Mouse (Mus musculus) kidney, postnatal 14 days (tissue): ENCODE data around the gene Zfp422.
"Not testable (repeated sequence)": the region's sequence is repeated elsewhere in the genome, so short reads cannot be mapped to it uniquely, and the experiment has no call there.

Experiments
- DNase-seq: peaks from one replicate; pipeline ENCODE4 v3.0.0; 2022; ENCODE audit warnings: mixed read lengths

Gene Zfp422

DNA sequence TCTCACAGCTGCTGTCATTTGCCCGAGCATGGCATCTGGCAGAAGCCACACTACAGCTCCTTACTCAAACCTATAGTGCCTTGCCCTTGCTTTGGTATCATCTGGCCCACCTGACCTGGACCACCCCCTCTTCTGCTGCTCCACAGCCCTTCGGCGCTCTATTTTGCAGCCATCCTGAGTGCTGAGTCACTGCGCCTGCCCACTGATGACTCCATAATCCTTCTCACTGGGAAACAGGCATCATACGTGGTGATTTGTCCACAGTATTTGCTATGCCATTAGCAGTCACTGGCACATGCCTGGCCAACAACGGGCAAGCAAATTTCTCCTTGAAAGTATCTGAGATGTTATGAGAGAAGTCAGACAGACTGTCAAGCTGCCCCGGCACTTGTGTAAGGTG is 21.0 kb upstream of the Zfp422 start:
- no peak for DNase-seq

- DNase-seq, result peak; percentile 83
These were observed 19.0 kb upstream of the Zfp422 start for GRCm38 (mm10) chr6:116647763-116648162.

DNA sequence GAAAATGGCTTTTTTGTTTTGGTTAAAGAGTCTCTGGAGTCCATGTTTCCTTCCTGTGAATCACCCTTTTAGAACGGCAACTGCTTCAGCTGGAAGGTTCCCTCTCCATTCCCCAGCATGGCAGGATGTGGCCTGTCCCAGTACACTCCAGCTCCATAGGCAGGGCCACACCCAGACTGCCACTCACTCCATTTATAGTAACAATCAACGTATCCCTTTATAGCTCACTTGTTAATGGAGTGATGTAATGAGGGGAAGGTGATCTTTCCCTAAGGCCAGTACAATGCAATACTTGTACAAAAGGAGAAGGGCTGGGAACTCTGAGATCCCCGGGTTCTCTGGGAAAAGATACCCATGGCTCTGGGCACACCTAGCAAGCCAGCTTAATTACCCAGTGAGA is 15.5 kb upstream of the Zfp422 start:
- peak; percentile 37 for DNase-seq

DNA sequence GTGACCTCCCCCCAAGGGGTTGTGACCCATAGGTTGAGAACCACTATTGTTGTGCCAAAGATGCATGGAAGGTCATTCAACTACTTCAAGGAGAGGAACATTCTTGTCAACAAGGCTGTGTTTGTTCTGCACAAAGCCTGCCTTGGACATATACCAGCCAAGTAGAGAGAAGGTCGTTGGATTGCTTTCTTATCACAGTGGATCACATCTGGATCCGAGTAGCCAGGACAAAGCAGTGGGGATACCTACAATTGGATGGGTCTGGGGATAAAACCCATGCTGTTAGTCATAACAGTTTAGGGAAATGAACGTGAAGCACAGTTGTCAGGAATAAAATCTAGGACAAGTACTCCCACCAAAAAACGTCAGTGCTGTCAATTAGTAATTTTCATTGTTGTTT is 15.1 kb upstream of the Zfp422 start:
- DNase-seq, result no peak

DNA sequence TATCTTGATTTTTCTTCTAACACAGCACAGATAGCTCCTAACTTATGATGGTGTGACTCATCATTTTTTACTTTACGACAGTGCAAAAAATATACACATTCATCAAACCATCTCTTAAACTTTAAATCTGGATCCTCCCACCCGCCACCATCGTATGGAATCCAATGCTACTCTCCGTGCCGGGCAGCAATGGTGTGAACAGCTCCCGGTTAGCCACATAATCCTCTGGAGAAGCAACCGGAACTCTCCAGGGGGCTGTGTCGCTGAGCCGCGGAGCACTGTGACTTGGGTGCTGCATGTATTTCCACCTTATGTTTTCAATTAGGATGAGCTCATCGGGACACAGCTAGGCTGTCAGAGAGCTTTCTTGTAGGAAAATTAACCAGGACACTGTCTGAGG is 14.1 kb upstream of the Zfp422 start:
- DNase-seq, result no peak

DNA sequence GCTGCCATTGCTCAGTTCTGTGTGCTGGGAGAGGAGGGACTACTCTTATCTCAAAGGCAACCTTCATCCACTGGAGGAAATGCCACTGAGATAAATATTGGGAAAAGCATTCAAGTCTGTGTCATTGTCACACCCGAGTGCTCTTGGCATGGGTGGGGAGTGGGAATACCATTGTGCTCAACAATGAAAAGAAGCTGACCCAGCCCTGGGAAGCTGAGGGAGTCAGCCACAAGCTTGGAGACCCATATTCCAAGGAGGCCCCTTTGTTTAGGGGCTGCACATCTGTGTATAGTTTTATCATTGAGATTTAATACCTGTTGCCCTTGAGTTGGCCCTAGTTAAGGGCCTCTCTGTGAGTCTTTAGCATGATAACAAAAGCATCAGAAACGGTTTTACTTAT is 10.9 kb upstream of the Zfp422 start:
- DNase-seq, result no peak

DNA sequence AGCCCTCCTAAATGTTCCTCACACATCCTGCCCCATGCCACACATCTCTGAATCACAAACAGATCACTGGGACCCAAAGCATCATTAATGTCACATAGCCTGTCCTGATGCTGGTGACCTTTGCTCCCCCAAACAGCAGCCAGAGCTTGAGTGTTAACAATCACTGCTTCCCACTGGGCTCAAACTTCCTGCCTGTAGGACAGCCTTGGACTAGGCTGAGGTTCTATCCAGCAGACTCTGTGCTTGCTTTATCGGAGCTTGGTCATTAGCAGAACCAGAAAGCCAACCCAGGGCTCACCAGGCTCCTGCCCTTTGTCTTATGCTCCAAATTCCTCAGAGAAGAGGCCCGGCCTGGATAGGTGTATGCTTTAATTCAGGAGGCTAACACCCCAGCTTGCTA is 10.1 kb upstream of the Zfp422 start:
- no peak for DNase-seq

- DNase-seq, result no peak
These were observed 8.7 kb upstream of the Zfp422 start for GRCm38 (mm10) chr6:116637496-116637895.

- no peak for DNase-seq
These were observed 7.9 kb upstream of the Zfp422 start for GRCm38 (mm10) chr6:116636581-116637235.

GRCm38 (mm10) chr6:116635251-116636180 is 6.7 kb upstream of the Zfp422 start:
- DNase-seq, result peak; percentile 84

DNA sequence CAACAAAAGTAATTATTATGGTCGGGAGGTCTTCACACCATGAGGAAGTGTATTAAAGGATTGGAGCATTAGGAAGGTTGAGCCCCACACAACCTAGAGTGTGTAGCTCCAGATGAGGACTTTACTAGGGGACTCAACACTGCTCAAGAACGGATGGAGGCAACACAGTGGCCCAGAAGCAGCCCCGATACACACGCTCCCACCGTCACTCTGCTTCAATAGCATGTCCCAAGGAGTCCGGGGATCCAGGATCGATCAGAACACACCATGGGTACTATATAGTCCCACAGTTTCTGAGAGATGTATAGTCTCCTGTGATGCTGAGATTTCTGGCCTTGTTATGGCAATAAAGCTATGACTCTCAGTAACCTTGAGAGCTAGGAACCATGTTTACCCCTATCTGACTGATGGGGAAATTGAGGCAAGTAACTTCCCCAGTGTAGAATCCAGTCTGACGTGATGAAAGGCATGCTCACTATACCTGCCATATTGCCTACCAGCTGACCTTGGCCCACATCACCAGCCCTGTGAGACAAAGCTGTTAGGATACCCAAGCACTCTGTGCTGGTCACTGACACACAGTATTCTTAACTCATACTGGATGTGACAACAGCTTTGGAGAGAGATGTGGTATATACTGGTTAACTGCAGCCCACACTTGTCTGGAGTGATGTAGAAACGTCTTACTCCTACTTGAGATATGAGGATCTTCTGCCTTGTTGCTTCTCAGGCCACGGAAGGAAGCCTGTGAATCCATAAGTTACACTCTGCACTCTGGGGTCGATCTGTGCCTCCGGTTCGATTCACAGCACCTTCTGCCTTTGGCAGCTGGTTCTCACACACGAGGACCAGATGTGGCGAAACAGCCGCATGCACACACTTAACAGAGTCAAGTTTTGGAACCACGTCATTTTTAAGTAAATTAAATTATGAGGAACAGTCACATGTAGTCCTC is 5.2 kb upstream of the Zfp422 start:
- DNase-seq, result no peak

- peak; percentile 88 for DNase-seq
These were observed 3.3 kb upstream of the Zfp422 start for GRCm38 (mm10) chr6:116632129-116632528.

DNA sequence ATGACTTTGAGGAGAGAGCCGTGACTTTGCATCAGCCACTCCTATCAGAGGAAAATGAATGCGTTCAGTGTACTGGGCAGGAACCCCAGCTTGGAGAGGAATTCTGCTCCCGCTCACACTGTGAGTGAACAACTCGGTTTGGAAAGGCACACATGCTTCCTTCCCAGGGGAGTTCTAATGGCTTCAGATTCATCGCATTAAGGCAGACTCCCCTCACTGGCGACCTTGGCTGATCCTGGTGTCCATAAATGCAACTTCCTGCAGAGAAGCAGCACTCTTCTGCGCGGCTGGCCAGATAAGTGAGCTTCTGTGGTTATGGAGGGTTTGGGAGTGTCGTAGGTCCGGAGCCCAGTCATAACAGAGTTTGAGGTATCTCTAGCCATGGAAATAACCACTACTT is 967 bp upstream of the Zfp422 start:
- DNase-seq, result no peak

GRCm38 (mm10) chr6:116628095-116628494 is 704 bp downstream of the Zfp422 start:
- no peak for DNase-seq

DNA sequence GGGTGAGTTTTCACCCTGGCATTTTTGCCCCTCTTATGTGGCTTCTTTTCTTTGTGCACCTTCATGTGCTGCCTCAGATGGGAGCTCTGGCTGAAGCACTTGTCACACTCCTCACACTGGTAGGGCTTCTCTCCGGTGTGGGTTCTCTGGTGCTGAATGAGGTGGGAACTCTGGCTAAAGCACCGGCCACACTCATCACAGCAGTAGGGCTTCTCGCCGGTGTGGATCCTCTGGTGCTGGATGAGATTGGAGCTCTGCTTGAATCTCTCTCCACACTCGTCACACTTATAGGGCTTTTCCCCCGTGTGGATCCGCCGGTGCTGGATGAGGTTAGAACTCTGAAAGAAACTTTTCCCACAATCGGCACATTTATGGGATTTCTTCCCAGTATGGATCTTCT is 2.4 kb downstream of the Zfp422 start:
- DNase-seq, result not testable (repeated sequence)

GRCm38 (mm10) chr6:116621318-116622023 is 7.3 kb downstream of the Zfp422 start:
- DNase-seq, result no peak

DNA sequence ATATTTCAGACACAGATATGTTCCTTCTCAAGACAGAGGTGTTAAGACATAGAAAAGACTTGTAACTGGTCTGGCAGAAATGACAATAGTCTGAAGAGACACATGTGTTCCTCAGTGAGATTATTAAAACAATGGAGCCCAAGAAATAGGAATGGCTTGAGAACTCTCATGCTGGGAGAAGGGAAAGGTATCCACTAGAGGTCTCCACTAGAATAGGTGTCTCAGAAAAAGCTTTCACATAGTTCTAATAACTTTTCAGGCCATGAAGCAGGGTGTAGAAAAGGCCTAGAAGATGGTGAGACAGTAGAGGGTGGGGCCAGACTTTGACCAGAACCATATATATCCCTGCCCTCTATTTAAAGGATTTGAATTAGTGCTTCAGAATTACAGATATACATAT is 10.7 kb downstream of the Zfp422 start:
- no peak for DNase-seq

DNA sequence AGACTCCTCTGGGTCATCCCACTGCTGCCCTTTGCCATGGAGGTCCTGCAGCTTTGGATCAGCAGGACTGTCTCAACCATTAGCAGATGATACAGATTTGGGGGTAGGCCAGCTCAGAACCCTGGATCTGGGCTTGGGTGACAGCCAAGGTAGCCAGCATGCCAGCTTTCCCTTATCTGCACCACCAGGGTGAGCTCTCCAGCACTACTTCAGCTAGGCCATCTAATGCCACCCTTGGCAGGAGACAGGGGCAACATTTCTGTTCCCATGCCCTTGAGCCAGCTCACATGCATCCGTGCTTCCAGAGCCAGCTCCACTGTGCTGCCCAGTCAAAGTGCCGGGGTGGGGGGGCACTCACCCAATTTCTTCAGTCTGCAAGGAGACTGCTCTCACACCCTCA is 13.1 kb downstream of the Zfp422 start:
- no peak for DNase-seq

DNA sequence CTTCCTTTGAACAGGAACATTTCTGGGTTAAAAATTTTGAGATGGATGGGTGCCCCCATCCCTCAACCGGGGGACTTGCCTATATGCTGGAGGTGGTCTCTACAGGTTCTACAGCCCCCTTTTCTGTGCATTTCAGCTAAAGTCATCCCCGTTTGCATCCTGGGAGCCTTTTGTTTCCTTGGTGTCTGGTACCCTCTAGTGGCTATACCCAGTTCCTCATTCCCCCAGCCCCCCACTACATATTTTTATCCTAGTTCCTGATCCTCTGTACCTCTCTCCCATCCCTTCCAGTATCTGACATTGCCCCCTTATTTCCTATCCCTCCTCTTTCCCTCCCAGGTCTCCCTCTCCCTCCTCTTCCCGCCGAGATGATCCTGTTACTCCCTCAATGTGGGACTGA is 21.6 kb downstream of the Zfp422 start:
- no peak for DNase-seq

DNA sequence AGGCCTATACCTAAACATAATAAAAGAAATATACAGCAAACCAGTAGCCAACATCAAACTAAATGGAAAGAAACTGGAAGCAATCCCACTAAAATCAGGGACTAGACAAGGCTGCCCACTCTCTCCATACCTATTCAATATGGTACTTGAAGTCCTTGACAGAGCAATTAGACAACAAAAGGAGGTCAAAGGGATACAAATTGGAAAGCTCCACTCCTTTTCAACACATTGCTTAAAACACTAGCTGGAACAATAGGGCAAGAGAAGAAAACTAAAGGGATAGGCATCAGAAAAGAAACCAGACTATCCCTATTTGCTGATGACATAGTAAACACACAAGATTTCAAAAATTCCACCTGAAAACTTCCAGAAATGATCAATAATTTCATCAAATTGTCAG is 27.8 kb downstream of the Zfp422 start:
- not testable (repeated sequence) for DNase-seq

- no peak for DNase-seq
These were observed 44.7 kb downstream of the Zfp422 start, which contains the start of gene Olfr215 for GRCm38 (mm10) chr6:116584095-116584494. Gene Olfr215 (minus strand): TSS chr6:116584195.
